Mouse (Mus musculus) bone marrow macrophage, adult 2 months (primary cell): ENCODE measurements at regions not wholly inside any gene's neighbourhood (a gene's known extent, or its start where the extent isn't known, plus 50 kb on each side); places are given as distances from the start of the nearest gene placed in this dataset.

Source experiments
- CTCF ChIP-seq: IDR thresholded peaks from 2 replicates; pipeline ENCODE4 v1.5.1; 2012; ENCODE audit warnings: low read depth, mild to moderate bottlenecking, low read length, moderate library complexity
- POLR2A ChIP-seq: IDR thresholded peaks from 2 replicates; pipeline ENCODE4 v1.6.1; 2012; ENCODE audit warnings: mild to moderate bottlenecking, low read depth, low read length, borderline replicate concordance

DNA sequence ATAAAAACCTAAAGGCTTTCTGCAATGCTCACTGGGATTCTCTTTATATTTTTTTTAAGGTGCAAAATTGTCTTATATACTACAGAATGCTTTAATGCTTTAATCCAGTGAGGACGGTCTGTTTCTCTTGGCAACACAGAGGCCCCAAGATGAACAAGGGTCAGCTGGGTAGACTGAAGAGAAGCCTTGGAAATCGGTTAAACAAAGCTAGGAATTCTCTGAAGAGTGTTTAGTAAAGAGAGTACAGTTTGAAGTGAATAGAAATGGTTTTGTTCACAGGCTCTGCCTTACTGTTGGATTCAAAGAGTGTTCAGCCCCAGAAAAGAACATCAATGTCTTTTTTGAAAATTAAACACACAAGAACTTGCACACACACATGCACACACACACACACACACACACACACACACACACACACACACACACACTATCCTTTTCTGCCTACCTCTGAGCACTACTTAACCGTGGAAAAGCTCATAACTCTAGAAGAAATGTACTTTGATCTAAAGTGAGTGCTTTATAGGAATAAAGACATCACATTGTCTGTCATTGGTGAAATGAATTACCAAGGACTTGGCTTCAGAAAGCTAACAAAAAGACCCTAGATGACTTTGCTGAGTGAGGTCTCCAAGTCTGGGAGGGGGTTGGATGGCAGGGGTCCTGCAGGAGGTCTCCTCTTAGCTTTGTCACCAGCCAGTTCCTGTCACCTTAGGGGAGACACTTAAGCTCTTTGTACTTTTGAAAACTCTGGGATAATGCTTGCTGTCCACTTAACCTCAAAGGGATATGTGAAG lies 201.5 kb downstream of the Cd47 start:
- TF ChIP-seq CTCF (no peak), POLR2A (no peak)
